Mouse (Mus musculus) forelimb bud, embryonic 11.5 days (tissue): ENCODE measurements around the gene Lrrc1.
A peak's percentile ranks its signal among the peaks of the same experiment; 100 is the strongest.

Experiments used
- DNase-seq: peaks from one replicate; pipeline ENCODE4 v3.0.0-alpha.2; 2012; ENCODE audit warnings: low read depth, low spot score

Gene Lrrc1

DNA sequence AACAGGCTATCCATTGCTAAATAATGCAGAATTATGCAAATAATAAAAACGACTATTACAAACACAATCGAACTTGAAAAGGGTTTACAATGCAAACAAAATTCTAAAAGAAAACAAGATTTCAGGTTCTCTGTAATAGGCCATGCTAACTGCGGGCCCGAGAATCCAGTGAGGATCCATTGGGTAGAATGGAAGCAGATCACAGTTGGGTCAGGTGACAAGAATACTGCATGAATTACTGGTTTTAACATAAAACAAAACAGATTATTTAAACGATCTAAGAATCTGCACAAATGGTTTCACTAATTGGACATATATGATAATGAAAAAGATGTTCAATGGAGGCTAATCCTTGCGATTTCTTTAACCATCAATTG, 42.5 kb downstream of the Lrrc1 start:
- DNase-seq, result no peak

DNA sequence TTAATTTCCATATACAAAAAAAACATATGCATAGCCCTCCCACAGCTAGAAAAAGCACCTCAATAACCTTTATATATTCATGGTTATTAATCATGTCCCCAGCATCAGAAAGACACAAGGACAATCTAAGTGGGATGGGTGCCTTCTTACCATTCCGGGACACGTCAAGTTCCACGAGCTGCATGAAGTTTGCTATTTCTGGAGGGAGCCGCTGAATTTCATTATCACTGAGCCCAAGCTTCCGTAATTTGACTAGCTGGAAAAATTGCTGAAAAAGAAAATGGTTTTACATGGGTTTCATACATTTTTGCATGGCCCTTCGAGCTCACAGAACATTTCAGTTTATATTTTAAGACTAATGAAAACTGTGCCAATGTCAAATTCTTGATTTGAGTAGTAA, 45.6 kb downstream of the Lrrc1 start:
- DNase-seq, result no peak

GRCm38 (mm10) chr9:77498406-77498805, 46.3 kb downstream of the Lrrc1 start:
- DNase-seq, result no peak

DNA sequence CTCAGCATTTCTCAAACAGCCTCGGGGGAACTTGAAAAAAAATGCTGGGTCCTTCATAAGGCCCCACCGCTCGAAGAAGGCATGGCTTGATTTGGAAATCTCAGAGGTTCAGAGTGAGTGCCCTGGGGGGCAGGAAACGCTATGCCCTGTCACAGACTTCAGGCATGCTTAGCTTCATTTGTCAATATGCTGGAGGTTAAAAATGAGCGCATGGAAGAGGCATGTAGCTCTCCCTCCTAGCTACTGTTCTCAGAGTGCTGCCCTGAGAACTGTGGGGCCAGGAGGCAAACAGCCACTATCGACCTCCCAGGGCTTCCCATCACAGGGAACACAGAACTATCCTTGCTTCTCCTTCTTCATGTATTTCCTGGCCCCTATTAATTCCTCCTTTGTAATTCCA, 47.5 kb downstream of the Lrrc1 start:
- no peak for DNase-seq

GRCm38 (mm10) chr9:77496540-77497062, 48.1 kb downstream of the Lrrc1 start:
- DNase-seq, result peak; percentile 32

DNA sequence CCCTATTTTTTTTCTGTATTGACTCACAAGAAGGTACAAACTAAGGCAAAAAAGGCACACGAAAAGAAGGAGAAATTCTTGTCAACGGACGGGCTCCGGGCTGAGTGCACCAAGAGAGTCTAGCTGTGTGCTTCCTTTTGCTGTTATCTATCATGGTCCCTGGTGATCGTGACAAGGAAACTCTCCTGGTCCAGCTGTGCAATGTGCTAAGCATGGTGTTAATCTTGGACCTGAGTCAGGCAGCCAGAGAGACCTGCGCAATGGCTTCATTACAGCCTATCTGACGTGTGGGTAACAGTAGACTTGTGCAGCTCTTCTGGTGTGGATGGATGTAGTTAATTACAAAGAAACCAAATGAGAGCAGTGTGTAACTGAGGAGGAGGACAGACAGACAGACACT, 50.4 kb downstream of the Lrrc1 start:
- DNase-seq, result no peak

DNA sequence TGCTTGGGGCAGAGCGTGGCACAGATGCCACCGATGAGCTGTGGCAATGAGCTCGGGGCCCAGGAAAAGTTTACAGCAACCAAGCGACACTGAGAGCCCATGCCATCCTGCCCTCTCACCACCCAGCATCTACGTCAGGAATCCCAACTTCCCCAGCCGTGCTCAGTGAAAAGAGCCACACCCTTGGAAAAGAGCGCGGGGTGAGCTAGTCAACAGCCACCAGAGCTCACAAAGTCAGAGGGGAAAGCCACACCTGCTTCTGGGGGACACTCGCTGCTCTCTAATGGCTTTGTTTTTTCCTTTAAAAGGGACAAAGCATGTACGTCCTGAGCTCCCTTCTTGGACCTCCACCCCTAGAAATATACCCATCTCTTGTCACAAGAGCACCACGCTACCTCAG, 56.1 kb downstream of the Lrrc1 start:
- no peak for DNase-seq

- no peak for DNase-seq
Observed at GRCm38 (mm10) chr9:77487427-77487826, 57.2 kb downstream of the Lrrc1 start.

- DNase-seq, result no peak
Observed at GRCm38 (mm10) chr9:77485915-77486314, 58.8 kb downstream of the Lrrc1 start.

- no peak for DNase-seq
Observed at GRCm38 (mm10) chr9:77484751-77485150, 59.9 kb downstream of the Lrrc1 start.

GRCm38 (mm10) chr9:77483559-77483958, 61.1 kb downstream of the Lrrc1 start:
- no peak for DNase-seq

DNA sequence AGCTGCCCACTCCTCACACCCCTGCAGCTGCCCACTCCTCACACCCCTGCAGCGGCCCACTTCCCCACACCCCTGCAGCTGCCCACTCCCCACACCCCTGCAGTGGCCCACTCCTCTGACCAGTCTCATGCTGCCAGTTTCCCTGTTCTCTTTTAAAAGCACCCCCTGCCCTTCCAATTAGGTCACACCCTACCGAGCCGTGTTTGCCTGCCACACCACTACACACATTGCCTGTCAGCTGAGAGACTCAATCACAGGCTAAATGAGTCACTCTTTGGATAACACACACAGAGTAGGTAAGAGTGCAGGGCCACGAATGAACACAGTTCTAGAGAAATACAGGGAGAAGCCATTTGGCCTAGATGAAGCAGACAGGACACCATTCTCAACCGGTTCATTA, 62.4 kb downstream of the Lrrc1 start:
- no peak for DNase-seq

DNA sequence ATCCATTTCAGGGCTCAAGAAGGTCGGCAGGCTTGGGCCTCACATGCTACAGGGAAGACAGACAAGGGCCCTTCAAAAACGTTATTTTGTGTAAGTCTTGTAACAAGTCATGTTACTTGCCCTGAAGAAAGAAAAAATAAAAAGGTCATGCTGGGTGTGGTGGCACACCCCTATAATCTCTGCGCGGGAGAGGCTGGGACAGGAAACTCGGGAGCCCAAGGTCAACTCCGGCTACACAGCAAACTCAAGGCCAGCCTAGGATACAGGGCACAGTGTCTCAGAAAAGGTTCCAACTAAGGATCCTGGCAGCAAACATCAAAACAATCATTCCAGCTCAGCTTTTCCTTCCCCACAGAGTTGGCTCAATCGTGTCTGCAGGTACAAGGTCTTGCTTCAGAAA, 63.3 kb downstream of the Lrrc1 start:
- DNase-seq, result no peak

DNA sequence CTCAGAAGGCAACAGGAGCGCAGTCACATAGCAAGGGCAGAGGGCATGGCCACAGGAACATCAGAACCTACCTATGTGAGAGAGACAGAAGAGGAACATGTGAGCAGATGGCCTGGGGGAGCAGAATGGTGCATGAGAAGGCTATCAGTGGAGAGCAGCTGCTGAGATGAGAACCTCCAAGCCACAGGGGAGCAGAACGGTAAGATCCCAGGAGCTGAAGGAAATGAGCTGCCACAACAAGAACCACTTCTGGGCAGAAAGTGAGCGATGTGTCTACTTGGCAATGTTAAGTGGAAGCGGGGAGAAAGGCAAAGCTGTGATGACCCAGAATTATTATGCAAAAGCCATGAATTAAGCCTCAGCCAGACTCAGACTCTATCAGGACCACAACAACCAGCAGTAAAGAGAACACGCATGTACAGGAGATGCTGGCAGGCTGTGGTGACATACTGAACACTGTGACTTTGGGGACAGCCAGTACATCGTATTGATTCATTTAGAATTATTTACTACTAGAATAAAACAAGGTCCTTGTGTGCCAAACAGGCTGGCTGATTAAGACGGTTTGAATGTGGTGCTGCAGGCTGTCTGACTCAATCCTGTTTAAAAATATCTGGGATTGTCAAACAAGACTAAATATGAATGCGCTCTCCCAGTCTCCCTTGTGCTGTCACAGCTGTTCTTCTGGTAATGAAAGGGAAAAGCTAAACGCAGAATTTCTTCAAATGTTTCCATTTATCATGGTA, 63.9 kb downstream of the Lrrc1 start:
- no peak for DNase-seq

GRCm38 (mm10) chr9:77480001-77480400, 64.7 kb downstream of the Lrrc1 start:
- no peak for DNase-seq

- no peak for DNase-seq
Observed at GRCm38 (mm10) chr9:77478166-77478920, 66.3 kb downstream of the Lrrc1 start.

DNA sequence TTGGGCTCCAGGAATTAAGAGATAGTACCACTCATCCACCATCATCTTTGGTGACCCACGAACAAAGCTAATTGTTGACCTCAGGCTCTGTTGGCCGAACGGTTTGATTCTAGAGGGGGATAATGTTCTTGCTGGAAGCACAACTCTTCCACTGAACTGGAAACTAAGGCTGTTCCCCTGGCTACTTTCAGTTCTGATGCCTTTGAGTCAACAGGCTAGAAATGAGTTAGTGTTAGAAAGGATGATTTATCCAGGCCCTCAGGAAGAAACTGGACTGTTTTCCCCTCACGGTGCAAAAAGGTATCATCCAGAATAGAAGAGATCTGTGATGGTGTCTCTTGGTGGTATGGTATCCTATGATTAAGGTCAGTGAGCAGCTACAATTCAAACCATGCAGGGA, 70.1 kb downstream of the Lrrc1 start:
- no peak for DNase-seq

DNA sequence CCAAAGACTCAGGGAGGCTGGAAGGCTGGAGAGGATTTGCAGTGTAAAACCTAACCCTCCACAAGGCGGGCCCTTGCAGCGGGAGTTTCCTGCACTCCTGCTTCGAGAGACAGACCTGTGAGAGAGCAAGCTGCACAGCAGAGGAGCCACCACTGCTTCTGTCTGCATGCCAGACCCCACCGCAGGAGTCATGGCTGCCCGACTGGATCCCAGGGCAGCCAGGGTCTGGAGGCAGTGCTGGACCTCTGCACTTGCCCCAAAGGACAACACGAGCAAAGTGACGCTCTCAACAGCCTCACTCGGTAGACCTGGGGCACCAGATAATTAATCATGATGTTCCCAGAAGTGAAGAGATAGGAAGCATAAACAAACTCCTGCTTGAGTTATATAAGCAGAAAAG, 72.1 kb downstream of the Lrrc1 start:
- no peak for DNase-seq

DNA sequence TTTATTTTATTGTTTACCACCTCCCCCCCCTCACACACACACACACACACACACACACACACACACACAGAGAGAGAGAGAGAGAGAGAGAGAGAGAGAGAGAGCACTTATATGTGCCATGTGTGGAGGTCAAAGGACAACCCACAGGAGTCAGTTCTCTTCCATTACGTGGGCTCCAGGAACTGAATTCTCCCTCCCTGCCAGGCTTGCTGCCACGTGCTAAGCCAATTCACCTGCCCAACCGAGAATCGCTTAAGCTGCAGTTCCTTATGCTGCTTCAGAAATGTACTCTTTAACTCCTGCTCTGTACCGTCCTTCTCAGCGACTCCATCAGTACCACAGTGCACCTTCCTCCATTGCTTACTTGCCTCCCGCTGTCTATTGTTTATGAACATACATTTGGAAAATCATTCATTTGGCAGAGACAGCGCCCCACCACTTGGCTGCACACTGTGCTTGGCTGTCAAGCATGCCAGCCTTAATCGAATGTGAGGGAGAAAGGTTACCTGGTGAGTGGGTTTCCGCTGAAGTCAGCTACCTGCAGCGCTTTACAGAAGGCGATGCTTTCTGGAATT, 72.9 kb downstream of the Lrrc1 start:
- no peak for DNase-seq

DNA sequence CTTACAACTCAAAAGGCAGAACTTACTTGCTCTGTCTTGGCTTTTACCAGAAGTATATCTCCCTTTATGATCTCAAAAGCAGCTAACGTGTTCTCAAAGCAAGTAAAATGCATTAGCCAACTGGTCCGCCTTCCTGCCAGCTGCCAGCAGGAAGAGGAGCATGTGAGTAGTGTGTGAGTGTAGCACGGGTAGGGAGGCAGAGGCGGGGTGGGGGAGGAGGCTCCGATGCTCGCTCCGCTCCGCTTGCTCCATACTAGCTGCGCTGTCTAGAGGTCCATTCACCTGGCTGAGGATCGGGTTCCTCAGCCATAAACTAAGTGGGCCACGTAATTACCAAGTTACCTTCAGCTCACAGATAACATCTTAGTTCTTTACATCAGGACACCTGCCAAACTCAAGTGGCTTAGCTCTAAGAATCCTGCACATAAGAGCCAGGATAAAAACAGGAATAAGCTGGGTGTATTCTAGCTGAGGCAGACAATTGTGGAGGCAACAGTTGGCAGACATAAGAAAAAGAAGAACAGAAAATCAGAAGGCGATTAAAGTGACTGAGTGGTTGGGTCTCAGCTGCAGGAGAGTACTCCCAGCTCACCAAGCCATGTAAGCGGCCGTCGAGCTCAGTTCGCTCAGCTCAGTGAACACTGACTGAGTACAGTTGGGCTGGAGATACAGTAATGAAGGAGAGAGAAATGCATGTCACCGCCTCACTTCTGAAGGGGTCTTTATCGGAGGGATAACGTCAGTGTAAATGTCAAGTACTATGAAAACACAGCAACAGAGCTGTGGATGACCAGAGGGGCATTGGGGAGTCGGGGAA, 74.7 kb downstream of the Lrrc1 start:
- no peak for DNase-seq

DNA sequence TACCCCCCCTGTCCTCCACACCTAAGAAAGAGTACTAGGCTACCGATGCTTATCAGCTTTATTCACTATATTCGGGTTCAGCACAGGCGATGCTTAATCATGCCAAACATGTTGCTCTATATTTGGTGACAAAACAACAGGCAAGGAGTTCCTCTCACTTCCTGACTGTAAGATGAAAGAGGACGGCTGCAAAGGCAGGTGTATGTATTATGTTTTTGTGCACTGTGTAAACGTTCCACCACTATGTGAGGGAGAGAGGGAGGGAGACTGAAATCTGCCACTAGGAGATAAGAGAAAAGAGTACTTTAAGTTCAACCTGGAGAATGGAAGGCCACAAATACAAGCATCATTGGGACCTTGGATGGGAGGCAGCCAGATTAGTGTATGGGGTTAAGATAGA, 77.7 kb downstream of the Lrrc1 start:
- DNase-seq, result no peak

GRCm38 (mm10) chr9:77465401-77465800, 79.3 kb downstream of the Lrrc1 start:
- DNase-seq, result no peak
